Mouse (Mus musculus): ENCODE results near the gene Itgal. TPM values are rescaled to one million over a fixed set of nuclear protein-coding genes. Genes with fewer than 3 reads are reported as not detected.
A peak's percentile ranks its signal among the peaks of the same experiment; 100 is the strongest.

Itgal gene
- total and polyA plus RNA-seq, 2 experiments, result 4.3 to 6.8 TPM

GRCm38 (mm10) chr7:127296786-127297555, 911 bp downstream of the Itgal start:
- H3K4me3 ChIP-seq (ENCODE audit: insufficient read depth, low read depth, low read length), result peak overlapping the region; percentile 22
- H3K4me1 ChIP-seq (ENCODE audit: control insufficient read depth, insufficient read depth, low read length), result no peaks in the 10 kb centered on the region
- DNase-seq (ENCODE audit: extremely low read depth, low read depth, low spot score), result peak; percentile 19
- TF ChIP-seq CTCF (IDR thresholded peaks at IDR 0.05; ENCODE audit: low read depth, low read length) (no peak), POLR2A (IDR thresholded peaks at IDR 0.05; ENCODE audit: extremely low read depth, insufficient read depth, low read length) (no peak)
- 85% methylated on average over 5 of the region's 5 CpGs for WGBS
- no peaks in the 10 kb centered on the region for H3K36me3 ChIP-seq (ENCODE audit: control insufficient read depth, insufficient read depth, low read length)
- H3K79me2 ChIP-seq (ENCODE audit: control insufficient read depth, insufficient read depth, low read length), result no peaks in the 10 kb centered on the region
- H3K27me3 ChIP-seq (ENCODE audit: control insufficient read depth, insufficient read depth, low read length), result no peaks in the 10 kb centered on the region
- H3K27ac ChIP-seq (replicated peaks; ENCODE audit: insufficient read depth, low read depth, low read length), result no peak overlapping the region
- H3K9ac ChIP-seq (ENCODE audit: low read depth, low read length), result no peak overlapping the region

- H3K27me3 ChIP-seq (ENCODE audit: control insufficient read depth, insufficient read depth, low read length), result no peaks in the 10 kb centered on the region
- 89% methylated on average over 5 of the region's 5 CpGs for WGBS
- H3K79me2 ChIP-seq (ENCODE audit: control insufficient read depth, insufficient read depth, low read length), result no peaks in the 10 kb centered on the region
- peak overlapping the region; percentile 22 for H3K4me3 ChIP-seq (ENCODE audit: insufficient read depth, low read depth, low read length)
- no peaks in the 10 kb centered on the region for H3K36me3 ChIP-seq (ENCODE audit: control insufficient read depth, insufficient read depth, low read length)
- TF ChIP-seq CTCF (IDR thresholded peaks at IDR 0.05; ENCODE audit: low read depth, low read length), result no peak
- TF ChIP-seq POLR2A (IDR thresholded peaks at IDR 0.05; ENCODE audit: extremely low read depth, insufficient read depth, low read length), result no peak
- no peaks in the 10 kb centered on the region for H3K4me1 ChIP-seq (ENCODE audit: control insufficient read depth, insufficient read depth, low read length)
- H3K27ac ChIP-seq (replicated peaks; ENCODE audit: insufficient read depth, low read depth, low read length), result no peak overlapping the region
- no peak overlapping the region for H3K9ac ChIP-seq (ENCODE audit: low read depth, low read length)
- DNase-seq (ENCODE audit: extremely low read depth, low read depth, low spot score), result no peak
Observed at GRCm38 (mm10) chr7:127297586-127298193, 1.6 kb downstream of the Itgal start.

GRCm38 (mm10) chr7:127308431-127308830, 12.4 kb downstream of the Itgal start:
- H3K27ac ChIP-seq (replicated peaks; ENCODE audit: insufficient read depth, low read depth, low read length), result no peak overlapping the region
- 42% methylated on average over 2 of the region's 2 CpGs for WGBS
- DNase-seq (ENCODE audit: extremely low read depth, low read depth, low spot score), result peak; percentile 83

GRCm38 (mm10) chr7:127308887-127309286, 12.8 kb downstream of the Itgal start:
- H3K4me1 ChIP-seq (ENCODE audit: control insufficient read depth, insufficient read depth, low read length), result no peaks in the 10 kb centered on the region; the same call in 1 of the 2 replicates
- no peaks in the 10 kb centered on the region for H3K27me3 ChIP-seq (ENCODE audit: control insufficient read depth, insufficient read depth, low read length)
- no peaks in the 10 kb centered on the region for H3K79me2 ChIP-seq (ENCODE audit: control insufficient read depth, insufficient read depth, low read length)
- WGBS, result 76% methylated on average over 4 of the region's 4 CpGs
- H3K27ac ChIP-seq (replicated peaks; ENCODE audit: insufficient read depth, low read depth, low read length), result no peak overlapping the region
- peak; percentile 59 for DNase-seq (ENCODE audit: extremely low read depth, low read depth, low spot score)
- H3K9ac ChIP-seq (ENCODE audit: low read depth, low read length), result no peak overlapping the region
- no peaks in the 10 kb centered on the region for H3K36me3 ChIP-seq (ENCODE audit: control insufficient read depth, insufficient read depth, low read length)
- H3K4me3 ChIP-seq (ENCODE audit: insufficient read depth, low read depth, low read length), result no peak overlapping the region
- TF ChIP-seq CTCF (IDR thresholded peaks at IDR 0.05; ENCODE audit: low read depth, low read length) (peak; percentile 52), POLR2A (IDR thresholded peaks at IDR 0.05; ENCODE audit: extremely low read depth, insufficient read depth, low read length) (no peak)

More at GRCm38 (mm10) chr7:127308431-127308830, 12.4 kb downstream of the Itgal start:
- H3K4me1 ChIP-seq (ENCODE audit: control insufficient read depth, insufficient read depth, low read length), result no peaks in the 10 kb centered on the region; the same call in 1 of the 2 replicates
- no peaks in the 10 kb centered on the region for H3K79me2 ChIP-seq (ENCODE audit: control insufficient read depth, insufficient read depth, low read length)
- no peaks in the 10 kb centered on the region for H3K36me3 ChIP-seq (ENCODE audit: control insufficient read depth, insufficient read depth, low read length)
- TF ChIP-seq CTCF (IDR thresholded peaks at IDR 0.05; ENCODE audit: low read depth, low read length), result no peak
- TF ChIP-seq POLR2A (IDR thresholded peaks at IDR 0.05; ENCODE audit: extremely low read depth, insufficient read depth, low read length), result no peak
- H3K27me3 ChIP-seq (ENCODE audit: control insufficient read depth, insufficient read depth, low read length), result no peaks in the 10 kb centered on the region
- H3K4me3 ChIP-seq (ENCODE audit: insufficient read depth, low read depth, low read length), result no peak overlapping the region
- H3K9ac ChIP-seq (ENCODE audit: low read depth, low read length), result no peak overlapping the region

GRCm38 (mm10) chr7:127309951-127310350, 13.9 kb downstream of the Itgal start:
- TF ChIP-seq POLR2A (IDR thresholded peaks at IDR 0.05; ENCODE audit: extremely low read depth, insufficient read depth, low read length) (no peak), CTCF (IDR thresholded peaks at IDR 0.05; ENCODE audit: low read depth, low read length) (no peak)
- no peak overlapping the region for H3K9ac ChIP-seq (ENCODE audit: low read depth, low read length)
- 84% methylated on average over 12 of the region's 12 CpGs for WGBS

GRCm38 (mm10) chr7:127313912-127314311, 17.9 kb downstream of the Itgal start:
- 52% methylated on average over 8 of the region's 8 CpGs for WGBS
- Histone ChIP-seq H3K27me3 (ENCODE audit: control insufficient read depth, insufficient read depth, low read length) (no peaks in the 10 kb centered on the region), H3K4me3 (ENCODE audit: insufficient read depth, low read depth, low read length) (no peak overlapping the region), H3K79me2 (ENCODE audit: control insufficient read depth, insufficient read depth, low read length) (no peaks in the 10 kb centered on the region), H3K4me1 (ENCODE audit: control insufficient read depth, insufficient read depth, low read length) (no peaks in the 10 kb centered on the region), H3K27ac (replicated peaks; ENCODE audit: insufficient read depth, low read depth, low read length) (no peak overlapping the region), H3K36me3 (ENCODE audit: control insufficient read depth, insufficient read depth, low read length) (no peaks in the 10 kb centered on the region), H3K9ac (ENCODE audit: low read depth, low read length) (no peak overlapping the region)
- TF ChIP-seq POLR2A (IDR thresholded peaks at IDR 0.05; ENCODE audit: extremely low read depth, insufficient read depth, low read length) (no peak), CTCF (IDR thresholded peaks at IDR 0.05; ENCODE audit: low read depth, low read length) (no peak)
- DNase-seq (ENCODE audit: extremely low read depth, low read depth, low spot score), result no peak

More at GRCm38 (mm10) chr7:127309951-127310350, 13.9 kb downstream of the Itgal start:
- Histone ChIP-seq H3K4me3 (ENCODE audit: insufficient read depth, low read depth, low read length) (no peak overlapping the region), H3K36me3 (ENCODE audit: control insufficient read depth, insufficient read depth, low read length) (no peaks in the 10 kb centered on the region), H3K79me2 (ENCODE audit: control insufficient read depth, insufficient read depth, low read length) (no peaks in the 10 kb centered on the region), H3K27me3 (ENCODE audit: control insufficient read depth, insufficient read depth, low read length) (no peaks in the 10 kb centered on the region), H3K27ac (replicated peaks; ENCODE audit: insufficient read depth, low read depth, low read length) (no peak overlapping the region), H3K4me1 (ENCODE audit: control insufficient read depth, insufficient read depth, low read length) (no peaks in the 10 kb centered on the region; the same call in 1 of the 2 replicates)
- DNase-seq (ENCODE audit: extremely low read depth, low read depth, low spot score), result no peak
